Mouse (Mus musculus): ENCODE results near the gene Fgfr3. TPM values are rescaled to one million over a fixed set of nuclear protein-coding genes. Genes with fewer than 3 reads are reported as not detected.

The Fgfr3 gene
- total RNA-seq, 1 experiment: 3.9 TPM

- Histone ChIP-seq H3K36me3 (ENCODE audit: control insufficient read depth, insufficient read depth, low read length, poor library complexity, severe bottlenecking) (no peaks in the 10 kb centered on the region), H3K9me3 (ENCODE audit: control insufficient read depth, insufficient read depth, low read depth, low read length) (no peaks in the 10 kb centered on the region), H3K4me3 (ENCODE audit: insufficient read depth in 1 of 2, low read depth in 1 of 2, low read length in 2 of 2, poor library complexity in 1 of 2, severe bottlenecking in 1 of 2) (peak overlapping the region; percentile 30 to 70), H3K9ac (ENCODE audit: insufficient read depth, low read depth, low read length, poor library complexity, severe bottlenecking) (peak overlapping the region; percentile 18), H3K27ac (ENCODE audit: insufficient read depth, low read depth, low read length, poor library complexity, severe bottlenecking) (no peak overlapping the region), H3K4me1 (ENCODE audit: control insufficient read depth in 2 of 2, insufficient read depth in 2 of 2, low read length in 2 of 2, poor library complexity in 1 of 2) (peaks cover 5 to 6% of the 10 kb centered on the region in 2 experiments; a peak in 3 of 4 replicates)
- DNase-seq (ENCODE audit: low read depth, low spot score): no peak
- TF ChIP-seq ZC3H11A (IDR thresholded peaks at IDR 0.05; ENCODE audit: borderline replicate concordance, low read depth, low read length): no peak
- no peak for TF ChIP-seq MAFK (IDR thresholded peaks at IDR 0.05; ENCODE audit: insufficient read depth, low read depth, low read length)
- no peak for TF ChIP-seq ZNF384 (IDR thresholded peaks at IDR 0.05; ENCODE audit: low read depth, low read length)
- TF ChIP-seq CHD2 (IDR thresholded peaks at IDR 0.05; ENCODE audit: low read depth, low read length): no peak
- TF ChIP-seq HCFC1 (IDR thresholded peaks at IDR 0.05; ENCODE audit: borderline replicate concordance, insufficient read depth, low read length): no peak
- in situ Hi-C loops (cut with MboI; ENCODE audit: low sequenced_read_pairs in 2 of 2, unreplicated experiment in 2 of 2): no loop called here
These were observed 25.8 kb upstream of the Fgfr3 start for GRCm38 (mm10) chr5:33695718-33696121.

DNA sequence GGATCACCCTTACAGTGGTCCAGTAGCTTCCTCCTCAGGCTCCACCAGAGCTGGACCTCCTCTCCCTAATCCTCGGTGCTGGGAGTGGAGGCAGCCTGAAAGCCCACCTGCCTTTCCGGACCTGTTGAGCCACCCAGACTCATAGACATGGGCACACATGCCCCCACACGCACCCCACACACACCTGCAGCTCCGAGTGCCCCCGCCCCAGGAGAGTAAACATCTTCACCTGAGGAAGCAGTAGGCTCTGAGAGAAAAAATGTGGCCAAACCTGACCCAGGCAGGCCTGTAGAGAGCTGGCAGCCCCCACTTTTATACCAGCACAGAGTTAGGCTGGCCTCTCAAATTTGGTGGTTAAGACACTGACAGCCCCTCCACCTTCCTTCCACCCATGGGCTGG is 25.0 kb upstream of the Fgfr3 start:
- Histone ChIP-seq H3K4me3 (ENCODE audit: insufficient read depth in 1 of 2, low read depth in 1 of 2, low read length in 2 of 2, poor library complexity in 1 of 2, severe bottlenecking in 1 of 2) (no peak overlapping the region), H3K4me1 (ENCODE audit: control insufficient read depth in 2 of 2, insufficient read depth in 2 of 2, low read length in 2 of 2, poor library complexity in 1 of 2) (peaks cover 5 to 6% of the 10 kb centered on the region in 2 experiments; a peak in 3 of 4 replicates), H3K36me3 (ENCODE audit: control insufficient read depth, insufficient read depth, low read length, poor library complexity, severe bottlenecking) (no peaks in the 10 kb centered on the region), H3K9me3 (ENCODE audit: control insufficient read depth, insufficient read depth, low read depth, low read length) (no peaks in the 10 kb centered on the region), H3K27ac (ENCODE audit: insufficient read depth, low read depth, low read length, poor library complexity, severe bottlenecking) (no peak overlapping the region), H3K9ac (ENCODE audit: insufficient read depth, low read depth, low read length, poor library complexity, severe bottlenecking) (no peak overlapping the region)
- in situ Hi-C loops (cut with MboI; ENCODE audit: low sequenced_read_pairs in 2 of 2, unreplicated experiment in 2 of 2): no loop called here
- TF ChIP-seq MAFK (IDR thresholded peaks at IDR 0.05; ENCODE audit: insufficient read depth, low read depth, low read length): no peak
- no peak for TF ChIP-seq HCFC1 (IDR thresholded peaks at IDR 0.05; ENCODE audit: borderline replicate concordance, insufficient read depth, low read length)
- TF ChIP-seq ZNF384 (IDR thresholded peaks at IDR 0.05; ENCODE audit: low read depth, low read length): no peak
- no peak for TF ChIP-seq CHD2 (IDR thresholded peaks at IDR 0.05; ENCODE audit: low read depth, low read length)
- TF ChIP-seq ZC3H11A (IDR thresholded peaks at IDR 0.05; ENCODE audit: borderline replicate concordance, low read depth, low read length): no peak
- DNase-seq (ENCODE audit: low read depth, low spot score): no peak

GRCm38 (mm10) chr5:33697534-33697933 is 23.9 kb upstream of the Fgfr3 start:
- no peak overlapping the region for H3K27ac ChIP-seq (ENCODE audit: insufficient read depth, low read depth, low read length, poor library complexity, severe bottlenecking)

DNA sequence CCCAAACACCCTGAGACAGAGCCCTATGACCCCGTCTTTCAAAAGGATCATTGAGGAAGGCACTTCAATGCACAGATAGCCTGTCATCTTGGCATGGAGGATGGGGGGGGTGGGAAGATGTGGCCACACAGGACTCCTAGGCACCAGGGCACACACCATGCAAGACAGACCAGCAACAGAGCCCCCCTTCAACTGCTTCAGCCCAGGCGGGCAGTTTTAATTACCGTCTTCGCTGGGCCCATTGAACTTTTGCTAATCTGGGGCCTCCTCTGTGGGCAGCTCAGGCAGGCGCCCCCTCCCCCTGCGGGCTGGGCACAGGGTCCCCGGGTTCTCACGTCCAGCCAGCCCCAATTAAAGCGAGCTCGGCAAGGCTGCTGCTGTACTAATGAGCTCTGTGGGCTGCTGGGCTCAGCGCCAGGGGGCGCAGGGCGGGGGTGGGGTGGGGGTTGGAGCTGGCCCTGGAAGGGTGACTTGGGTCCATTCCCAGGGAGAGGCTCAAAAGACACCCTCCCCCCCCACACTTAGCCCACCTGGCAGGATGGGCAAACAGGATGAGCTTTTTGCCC is 23.4 kb upstream of the Fgfr3 start:
- H3K4me3 ChIP-seq (ENCODE audit: insufficient read depth in 1 of 2, low read depth in 1 of 2, low read length in 2 of 2, poor library complexity in 1 of 2, severe bottlenecking in 1 of 2): no peak overlapping the region
- TF ChIP-seq ZNF384 (IDR thresholded peaks at IDR 0.05; ENCODE audit: low read depth, low read length): no peak
- TF ChIP-seq HCFC1 (IDR thresholded peaks at IDR 0.05; ENCODE audit: borderline replicate concordance, insufficient read depth, low read length): no peak
- no peak for TF ChIP-seq MAFK (IDR thresholded peaks at IDR 0.05; ENCODE audit: insufficient read depth, low read depth, low read length)
- no peak for TF ChIP-seq CHD2 (IDR thresholded peaks at IDR 0.05; ENCODE audit: low read depth, low read length)
- TF ChIP-seq ZC3H11A (IDR thresholded peaks at IDR 0.05; ENCODE audit: borderline replicate concordance, low read depth, low read length): no peak
- H3K9me3 ChIP-seq (ENCODE audit: control insufficient read depth, insufficient read depth, low read depth, low read length): no peaks in the 10 kb centered on the region
- in situ Hi-C loops (cut with MboI; ENCODE audit: low sequenced_read_pairs in 2 of 2, unreplicated experiment in 2 of 2): no loop called here
- no peak overlapping the region for H3K9ac ChIP-seq (ENCODE audit: insufficient read depth, low read depth, low read length, poor library complexity, severe bottlenecking)
- H3K4me1 ChIP-seq (ENCODE audit: control insufficient read depth in 2 of 2, insufficient read depth in 2 of 2, low read length in 2 of 2, poor library complexity in 1 of 2): peaks cover 3 to 6% of the 10 kb centered on the region in 2 experiments; a peak in 3 of 4 replicates
- no peak for DNase-seq (ENCODE audit: low read depth, low spot score)
- no peak overlapping the region for H3K27ac ChIP-seq (ENCODE audit: insufficient read depth, low read depth, low read length, poor library complexity, severe bottlenecking)
- no peaks in the 10 kb centered on the region for H3K36me3 ChIP-seq (ENCODE audit: control insufficient read depth, insufficient read depth, low read length, poor library complexity, severe bottlenecking)

More at GRCm38 (mm10) chr5:33697534-33697933, 23.9 kb upstream of the Fgfr3 start:
- Histone ChIP-seq H3K4me1 (ENCODE audit: control insufficient read depth in 2 of 2, insufficient read depth in 2 of 2, low read length in 2 of 2, poor library complexity in 1 of 2) (peaks cover 3 to 6% of the 10 kb centered on the region in 2 experiments; a peak in 3 of 4 replicates), H3K36me3 (ENCODE audit: control insufficient read depth, insufficient read depth, low read length, poor library complexity, severe bottlenecking) (no peaks in the 10 kb centered on the region), H3K9ac (ENCODE audit: insufficient read depth, low read depth, low read length, poor library complexity, severe bottlenecking) (no peak overlapping the region), H3K9me3 (ENCODE audit: control insufficient read depth, insufficient read depth, low read depth, low read length) (no peaks in the 10 kb centered on the region), H3K4me3 (ENCODE audit: insufficient read depth in 1 of 2, low read depth in 1 of 2, low read length in 2 of 2, poor library complexity in 1 of 2, severe bottlenecking in 1 of 2) (no peak overlapping the region)
- TF ChIP-seq CHD2 (IDR thresholded peaks at IDR 0.05; ENCODE audit: low read depth, low read length) (no peak), ZNF384 (IDR thresholded peaks at IDR 0.05; ENCODE audit: low read depth, low read length) (no peak), ZC3H11A (IDR thresholded peaks at IDR 0.05; ENCODE audit: borderline replicate concordance, low read depth, low read length) (no peak), MAFK (IDR thresholded peaks at IDR 0.05; ENCODE audit: insufficient read depth, low read depth, low read length) (no peak), HCFC1 (IDR thresholded peaks at IDR 0.05; ENCODE audit: borderline replicate concordance, insufficient read depth, low read length) (no peak)
- in situ Hi-C loops (cut with MboI; ENCODE audit: low sequenced_read_pairs in 2 of 2, unreplicated experiment in 2 of 2): no loop called here
- DNase-seq (ENCODE audit: low read depth, low spot score): no peak
